Mouse (Mus musculus): ENCODE results near the gene Agpat4. TPM values are rescaled to one million over a fixed set of nuclear protein-coding genes. Genes with fewer than 3 reads are reported as not detected.
"Not testable (repeated sequence)": the region's sequence is repeated elsewhere in the genome, so short reads cannot be mapped to it uniquely, and the experiment has no call there.

The Agpat4 gene
- polyA plus RNA-seq, 1 experiment = 7.4 TPM

DNA sequence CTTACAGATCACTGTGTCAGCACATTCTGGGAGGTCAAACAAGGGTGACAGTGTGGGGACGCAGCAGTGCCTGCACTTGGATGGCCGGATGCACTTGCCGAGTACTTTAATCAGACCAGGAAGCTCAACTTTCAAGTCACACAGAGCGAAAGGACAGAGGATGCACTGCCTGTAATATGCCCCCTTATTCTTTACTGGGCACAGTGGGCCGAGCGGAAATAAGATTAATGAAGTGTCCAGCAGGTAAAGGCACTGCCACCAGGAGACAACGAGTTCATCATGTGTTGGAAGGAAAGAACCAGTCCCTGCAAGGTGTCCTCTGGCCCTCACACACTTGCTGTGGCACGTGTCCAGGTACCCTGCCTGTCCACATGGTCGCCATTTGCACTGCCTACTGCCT, 105.6 kb downstream of the Agpat4 start:
- Histone ChIP-seq H3K4me1 (ENCODE audit: control insufficient read depth, insufficient read depth, low read length) (no peaks in the 10 kb centered on the region), H3K4me3 (ENCODE audit: insufficient read depth, low read depth, low read length) (no peak overlapping the region), H3K27me3 (replicated peaks; ENCODE audit: control insufficient read depth, insufficient read depth, low read length) (no peaks in the 10 kb centered on the region), H3K36me3 (ENCODE audit: control insufficient read depth, insufficient read depth, low read length) (no peaks in the 10 kb centered on the region), H3K27ac (ENCODE audit: insufficient read depth, low read depth, low read length) (no peak overlapping the region)
- 50% methylated on average over 9 of the region's 9 CpGs for WGBS
- no peak for TF ChIP-seq POLR2A (IDR thresholded peaks at IDR 0.05; ENCODE audit: low read depth, low read length)
- no peak for TF ChIP-seq CTCF (conservative IDR thresholded peaks at IDR 0.05; ENCODE audit: insufficient read depth, insufficient read length, low read depth, low read length)
- DNase-seq = no peak

DNA sequence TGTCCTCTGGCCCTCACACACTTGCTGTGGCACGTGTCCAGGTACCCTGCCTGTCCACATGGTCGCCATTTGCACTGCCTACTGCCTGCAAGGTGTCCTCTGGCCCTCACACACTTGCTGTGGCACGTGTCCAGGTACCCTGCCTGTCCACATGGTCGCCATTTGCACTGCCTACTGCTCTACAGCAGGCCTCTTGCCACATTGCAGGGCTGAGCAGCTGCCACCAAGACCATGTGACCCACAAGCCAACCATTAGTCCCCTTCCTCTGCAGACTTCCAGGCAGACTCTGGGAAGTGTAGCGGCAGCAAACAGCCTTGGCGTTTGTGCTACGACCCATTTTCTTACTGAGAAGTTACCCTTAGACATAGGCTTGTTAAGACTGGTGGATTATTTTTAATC, 106.0 kb downstream of the Agpat4 start:
- DNase-seq; H3K36me3 ChIP-seq (ENCODE audit: control insufficient read depth, insufficient read depth, low read length): not testable (repeated sequence)
- WGBS = 80% methylated on average over 7 of the region's 7 CpGs

DNA sequence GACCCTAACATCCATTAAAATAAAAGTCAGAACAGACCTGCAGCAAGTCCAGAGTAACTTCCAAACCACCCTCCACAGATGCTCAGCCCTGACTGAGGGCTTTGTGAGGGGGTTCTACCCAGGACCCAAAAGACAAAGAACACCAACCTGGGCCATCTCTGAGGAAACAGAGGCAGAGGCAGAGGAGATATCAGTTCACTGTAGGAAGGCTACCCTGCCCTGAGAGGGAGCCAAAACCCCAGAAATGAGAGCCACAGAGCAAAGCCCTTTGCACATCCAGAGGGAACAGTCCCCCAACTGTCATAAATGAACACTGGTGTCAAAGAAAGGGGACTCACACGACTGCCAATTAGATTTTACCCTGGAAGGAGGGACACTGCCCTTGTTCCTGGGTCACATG, 106.7 kb downstream of the Agpat4 start:
- no peak for TF ChIP-seq POLR2A (IDR thresholded peaks at IDR 0.05; ENCODE audit: low read depth, low read length)
- no peak for TF ChIP-seq CTCF (conservative IDR thresholded peaks at IDR 0.05; ENCODE audit: insufficient read depth, insufficient read length, low read depth, low read length)
- H3K4me1 ChIP-seq (ENCODE audit: control insufficient read depth, insufficient read depth, low read length) = no peaks in the 10 kb centered on the region
- H3K27me3 ChIP-seq (replicated peaks; ENCODE audit: control insufficient read depth, insufficient read depth, low read length) = no peaks in the 10 kb centered on the region
- WGBS = 67% methylated on average over 1 of the region's 1 CpGs
- no peak overlapping the region for H3K4me3 ChIP-seq (ENCODE audit: insufficient read depth, low read depth, low read length)
- H3K36me3 ChIP-seq (ENCODE audit: control insufficient read depth, insufficient read depth, low read length) = no peaks in the 10 kb centered on the region
- no peak overlapping the region for H3K27ac ChIP-seq (ENCODE audit: insufficient read depth, low read depth, low read length)
- no peak for DNase-seq

More for the DNA sequence above, 106.0 kb downstream of the Agpat4 start:
- H3K4me1 ChIP-seq (ENCODE audit: control insufficient read depth, insufficient read depth, low read length); H3K4me3 ChIP-seq (ENCODE audit: insufficient read depth, low read depth, low read length); H3K27ac ChIP-seq (ENCODE audit: insufficient read depth, low read depth, low read length); H3K27me3 ChIP-seq (replicated peaks; ENCODE audit: control insufficient read depth, insufficient read depth, low read length): not testable (repeated sequence)

DNA sequence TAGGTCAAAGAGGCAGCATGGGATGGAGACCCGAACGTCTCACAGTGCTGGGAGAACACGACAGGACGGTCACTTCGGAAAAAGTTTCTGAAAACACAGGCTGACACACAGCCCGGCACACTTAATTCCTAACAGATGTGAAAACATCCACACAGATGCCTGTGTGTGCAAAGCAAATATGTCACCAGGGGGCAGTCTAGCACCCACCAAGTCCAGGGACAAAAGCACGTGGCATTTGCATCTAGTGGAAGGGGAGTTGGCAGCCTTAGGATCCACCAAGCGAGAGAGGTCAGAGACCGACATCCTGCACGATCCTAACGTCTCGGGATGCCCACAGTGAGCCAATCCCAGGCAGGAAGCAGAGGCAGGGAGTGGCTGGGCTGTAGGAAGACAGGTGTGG, 108.0 kb downstream of the Agpat4 start:
- Histone ChIP-seq H3K4me1 (ENCODE audit: control insufficient read depth, insufficient read depth, low read length) (no peaks in the 10 kb centered on the region), H3K27ac (ENCODE audit: insufficient read depth, low read depth, low read length) (no peak overlapping the region), H3K4me3 (ENCODE audit: insufficient read depth, low read depth, low read length) (no peak overlapping the region), H3K27me3 (replicated peaks; ENCODE audit: control insufficient read depth, insufficient read depth, low read length) (no peaks in the 10 kb centered on the region), H3K36me3 (ENCODE audit: control insufficient read depth, insufficient read depth, low read length) (no peaks in the 10 kb centered on the region)
- WGBS = 54% methylated on average over 12 of the region's 12 CpGs
- peak; percentile 29 for DNase-seq
- TF ChIP-seq POLR2A (IDR thresholded peaks at IDR 0.05; ENCODE audit: low read depth, low read length) = no peak
- TF ChIP-seq CTCF (conservative IDR thresholded peaks at IDR 0.05; ENCODE audit: insufficient read depth, insufficient read length, low read depth, low read length) = peak; percentile 57

DNA sequence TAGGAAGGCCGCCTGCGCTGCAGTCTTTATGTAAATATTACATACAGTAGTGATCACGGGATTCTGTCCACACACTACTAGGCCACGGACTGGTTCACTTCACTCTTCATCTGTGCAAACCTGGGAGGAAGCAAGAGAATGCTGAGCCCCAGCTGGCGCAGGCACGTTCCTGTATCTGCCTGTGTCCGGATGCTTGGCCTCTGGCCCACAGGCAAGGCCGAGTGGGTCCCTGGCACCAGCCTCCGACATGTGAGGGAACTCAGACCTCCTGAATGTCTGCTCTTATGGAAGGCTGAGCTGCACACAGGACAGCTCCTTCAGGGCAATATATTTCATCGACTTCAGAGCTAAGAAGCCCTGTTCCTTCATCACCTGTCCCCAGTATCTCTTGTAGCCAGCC, 109.5 kb downstream of the Agpat4 start:
- H3K27me3 ChIP-seq (replicated peaks; ENCODE audit: control insufficient read depth, insufficient read depth, low read length) = no peaks in the 10 kb centered on the region
- DNase-seq = no peak
- 80% methylated on average over 10 of the region's 10 CpGs for WGBS
- no peak overlapping the region for H3K4me3 ChIP-seq (ENCODE audit: insufficient read depth, low read depth, low read length)
- TF ChIP-seq CTCF (conservative IDR thresholded peaks at IDR 0.05; ENCODE audit: insufficient read depth, insufficient read length, low read depth, low read length) (no peak), POLR2A (IDR thresholded peaks at IDR 0.05; ENCODE audit: low read depth, low read length) (no peak)
- H3K4me1 ChIP-seq (ENCODE audit: control insufficient read depth, insufficient read depth, low read length) = no peaks in the 10 kb centered on the region
- H3K36me3 ChIP-seq (ENCODE audit: control insufficient read depth, insufficient read depth, low read length) = no peaks in the 10 kb centered on the region; the same call in 1 of the 2 replicates
- no peak overlapping the region for H3K27ac ChIP-seq (ENCODE audit: insufficient read depth, low read depth, low read length)

DNA sequence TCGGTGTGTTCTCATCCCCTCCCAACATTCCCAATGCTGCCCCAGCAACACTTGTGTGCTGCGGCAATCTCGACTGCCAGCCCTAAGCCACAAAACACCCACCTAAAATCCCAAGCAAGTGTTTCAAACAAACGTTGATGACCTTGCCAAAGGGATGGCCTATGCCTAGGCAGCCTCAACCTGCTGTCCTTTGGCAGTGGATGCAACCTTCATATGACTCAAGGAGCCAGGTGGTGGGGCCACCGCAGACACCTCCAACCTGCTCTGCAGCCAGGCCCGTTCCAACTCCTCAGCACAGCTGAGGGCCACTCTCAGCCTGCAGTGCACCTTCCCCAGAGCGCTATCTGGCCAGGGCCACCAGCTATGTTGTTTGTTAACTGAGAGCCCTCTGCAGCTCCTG, 110.0 kb downstream of the Agpat4 start:
- Histone ChIP-seq H3K36me3 (ENCODE audit: control insufficient read depth, insufficient read depth, low read length) (no peaks in the 10 kb centered on the region; the same call in 1 of the 2 replicates), H3K27ac (ENCODE audit: insufficient read depth, low read depth, low read length) (no peak overlapping the region), H3K4me1 (ENCODE audit: control insufficient read depth, insufficient read depth, low read length) (no peaks in the 10 kb centered on the region), H3K27me3 (replicated peaks; ENCODE audit: control insufficient read depth, insufficient read depth, low read length) (no peaks in the 10 kb centered on the region), H3K4me3 (ENCODE audit: insufficient read depth, low read depth, low read length) (no peak overlapping the region)
- TF ChIP-seq CTCF (conservative IDR thresholded peaks at IDR 0.05; ENCODE audit: insufficient read depth, insufficient read length, low read depth, low read length) (no peak), POLR2A (IDR thresholded peaks at IDR 0.05; ENCODE audit: low read depth, low read length) (no peak)
- no peak for DNase-seq
- 93% methylated on average over 7 of the region's 7 CpGs for WGBS

DNA sequence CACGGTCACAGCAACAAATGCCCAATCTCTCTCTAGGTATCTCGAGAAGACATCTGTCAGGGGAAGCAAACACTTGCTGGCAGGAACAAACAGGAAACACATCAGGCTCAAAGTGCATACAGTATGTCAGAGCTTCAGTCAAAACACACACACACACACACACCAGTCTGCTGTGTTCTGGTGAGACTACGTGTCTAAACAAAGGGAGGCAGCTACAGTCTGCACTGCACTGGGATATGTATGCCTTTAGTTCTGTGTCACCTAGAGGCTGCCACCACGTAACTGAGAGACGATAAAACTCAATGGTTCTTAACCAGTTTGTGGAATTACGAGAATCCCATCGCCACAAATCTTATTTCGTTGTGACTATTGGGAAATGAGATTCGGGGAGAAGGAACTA, 111.3 kb downstream of the Agpat4 start:
- WGBS = 87% methylated on average over 9 of the region's 9 CpGs
- no peak for TF ChIP-seq CTCF (conservative IDR thresholded peaks at IDR 0.05; ENCODE audit: insufficient read depth, insufficient read length, low read depth, low read length)
- TF ChIP-seq POLR2A (IDR thresholded peaks at IDR 0.05; ENCODE audit: low read depth, low read length) = no peak
- DNase-seq = no peak
- Histone ChIP-seq H3K4me3 (ENCODE audit: insufficient read depth, low read depth, low read length) (no peak overlapping the region), H3K36me3 (ENCODE audit: control insufficient read depth, insufficient read depth, low read length) (no peaks in the 10 kb centered on the region; the same call in 1 of the 2 replicates), H3K27ac (ENCODE audit: insufficient read depth, low read depth, low read length) (no peak overlapping the region), H3K4me1 (ENCODE audit: control insufficient read depth, insufficient read depth, low read length) (no peaks in the 10 kb centered on the region), H3K27me3 (replicated peaks; ENCODE audit: control insufficient read depth, insufficient read depth, low read length) (no peaks in the 10 kb centered on the region)

DNA sequence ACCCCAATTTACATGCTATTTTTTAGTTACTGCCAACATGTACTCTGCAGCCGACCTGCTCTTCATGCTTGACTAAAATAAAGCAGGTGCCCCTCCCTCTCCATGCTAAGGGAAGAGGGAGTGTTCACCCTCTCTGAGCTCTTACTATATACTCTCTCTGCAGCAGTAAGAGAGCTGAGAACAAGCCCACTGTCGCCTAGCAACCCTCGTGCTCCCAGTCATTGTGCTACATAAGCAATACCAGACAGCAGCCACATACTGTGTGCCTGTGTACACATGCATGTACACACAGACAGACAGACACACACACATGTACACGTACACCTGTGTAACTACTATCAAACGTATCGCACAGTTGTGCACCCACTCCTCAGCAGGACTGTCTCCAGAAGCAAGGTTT, 111.7 kb downstream of the Agpat4 start:
- TF ChIP-seq CTCF (conservative IDR thresholded peaks at IDR 0.05; ENCODE audit: insufficient read depth, insufficient read length, low read depth, low read length) = no peak
- TF ChIP-seq POLR2A (IDR thresholded peaks at IDR 0.05; ENCODE audit: low read depth, low read length) = no peak
- 77% methylated on average over 6 of the region's 6 CpGs for WGBS
- H3K27ac ChIP-seq (ENCODE audit: insufficient read depth, low read depth, low read length) = no peak overlapping the region
- no peaks in the 10 kb centered on the region; the same call in 1 of the 2 replicates for H3K36me3 ChIP-seq (ENCODE audit: control insufficient read depth, insufficient read depth, low read length)
- H3K4me3 ChIP-seq (ENCODE audit: insufficient read depth, low read depth, low read length) = no peak overlapping the region
- H3K27me3 ChIP-seq (replicated peaks; ENCODE audit: control insufficient read depth, insufficient read depth, low read length) = no peaks in the 10 kb centered on the region
- H3K4me1 ChIP-seq (ENCODE audit: control insufficient read depth, insufficient read depth, low read length) = no peaks in the 10 kb centered on the region
- DNase-seq = no peak

Data from kidney, adult 2 months (tissue).